Mouse (Mus musculus): ENCODE results near the gene Rtp3. TPM values are rescaled to one million over a fixed set of nuclear protein-coding genes. Genes with fewer than 3 reads are reported as not detected.

Rtp3 gene
- not detected for polyA plus RNA-seq (2017; shearing (Covaris generic))

GRCm38 (mm10) chr9:110990204-110990603 is at the start of gene Rtp3:
Gene Rtp3 (minus strand): TSS chr9:110990583.
- ATAC-seq: no peak

GRCm38 (mm10) chr9:111039966-111040365 is 49.6 kb upstream of the Rtp3 start:
- no peak for ATAC-seq

GRCm38 (mm10) chr9:111033717-111034116 is 43.3 kb upstream of the Rtp3 start:
- no peak for ATAC-seq

GRCm38 (mm10) chr9:111026791-111027190 is 36.4 kb upstream of the Rtp3 start:
- ATAC-seq: no peak

- no peak for ATAC-seq
Observed at GRCm38 (mm10) chr9:111019022-111019421, 28.6 kb upstream of the Rtp3 start, which contains the start of gene Ltf. Gene Ltf (plus strand): TSS chr9:111019271.

GRCm38 (mm10) chr9:111015658-111016057 is 25.3 kb upstream of the Rtp3 start:
- no peak for ATAC-seq

- ATAC-seq: no peak
Observed at GRCm38 (mm10) chr9:111012041-111012440, 21.7 kb upstream of the Rtp3 start.

GRCm38 (mm10) chr9:111011550-111011949 is 21.2 kb upstream of the Rtp3 start:
- no peak for ATAC-seq

GRCm38 (mm10) chr9:111009763-111010162 is 19.4 kb upstream of the Rtp3 start:
- ATAC-seq: no peak

- ATAC-seq: no peak
Observed at GRCm38 (mm10) chr9:111006544-111006943, 16.2 kb upstream of the Rtp3 start.

- ATAC-seq: peak; percentile 78
Observed at GRCm38 (mm10) chr9:111003279-111003678, 12.9 kb upstream of the Rtp3 start.

GRCm38 (mm10) chr9:111001621-111002020 is 11.2 kb upstream of the Rtp3 start:
- ATAC-seq: no peak

GRCm38 (mm10) chr9:110999856-111000255 is 9.5 kb upstream of the Rtp3 start:
- no peak for ATAC-seq

- no peak for ATAC-seq
Observed at GRCm38 (mm10) chr9:110999056-110999455, 8.7 kb upstream of the Rtp3 start.

- ATAC-seq: peak; percentile 74
Observed at GRCm38 (mm10) chr9:110997245-110997644, 6.9 kb upstream of the Rtp3 start.

- ATAC-seq: peak; percentile 92
Observed at GRCm38 (mm10) chr9:110994716-110995172, 4.4 kb upstream of the Rtp3 start.

- ATAC-seq: no peak
Observed at GRCm38 (mm10) chr9:110993281-110993709, 2.9 kb upstream of the Rtp3 start.

GRCm38 (mm10) chr9:110989543-110989942 is 840 bp downstream of the Rtp3 start:
- ATAC-seq: no peak

- no peak for ATAC-seq
Observed at GRCm38 (mm10) chr9:110989141-110989540, 1.2 kb downstream of the Rtp3 start.

- no peak for ATAC-seq
Observed at GRCm38 (mm10) chr9:110988078-110988477, 2.3 kb downstream of the Rtp3 start.

- no peak for ATAC-seq
Observed at GRCm38 (mm10) chr9:110987331-110987730, 3.1 kb downstream of the Rtp3 start.

GRCm38 (mm10) chr9:110985951-110986350 is 4.4 kb downstream of the Rtp3 start:
- no peak for ATAC-seq

- ATAC-seq: no peak
Observed at GRCm38 (mm10) chr9:110985541-110985940, 4.8 kb downstream of the Rtp3 start.

- ATAC-seq: no peak
Observed at GRCm38 (mm10) chr9:110984096-110984495, 6.3 kb downstream of the Rtp3 start.

GRCm38 (mm10) chr9:110982351-110982750 is 8.0 kb downstream of the Rtp3 start:
- ATAC-seq: no peak

All from inflammation-experienced regulatory T-cells, adult 6 months (primary cell).